Mouse (Mus musculus) gastrocnemius, postnatal 25 days (tissue): ENCODE data around the gene Olfr1085. TPM values are rescaled to one million over a fixed set of nuclear protein-coding genes. Genes with fewer than 3 reads are reported as not detected.
"Not testable (repeated sequence)": the region's sequence is repeated elsewhere in the genome, so short reads cannot be mapped to it uniquely, and the experiment has no call there.

Experiments
- DNase-seq: peaks from one replicate; pipeline ENCODE4 v3.0.0; 2022
- long read RNA-seq, 2 experiments: library from polyadenylated mRNA; stranded (forward); transcript quantifications; one replicate each; pipeline ENCODE4 v2.0.0; 2021
- total RNA-seq, 2 experiments: library from RNA; stranded (reverse); gene quantifications; 1 replicate in 1 of 2; 2 replicates in 1 of 2; pipeline ENCODE4 v1.2.3; 2021

Gene Olfr1085
- total RNA-seq = not detected
- long read RNA-seq, experiment 1 = 0 reads
- long read RNA-seq, experiment 2 = 0 reads

GRCm38 (mm10) chr2:86661919-86662318 is at the start of gene Olfr1085:
Gene Olfr1085, minus strand, starts transcription at chr2:86662019.
- no peak for DNase-seq

GRCm38 (mm10) chr2:86698295-86698694 is 36.5 kb upstream of the Olfr1085 start, which contains the start of gene Olfr1087:
Gene Olfr1087, minus strand, starts transcription at chr2:86698395.
- no peak for DNase-seq

- DNase-seq = no peak
These were observed 18.2 kb upstream of the Olfr1085 start, which contains the start of gene Olfr1086 for GRCm38 (mm10) chr2:86679992-86680391. Gene Olfr1086, minus strand, starts transcription at chr2:86680092.

GRCm38 (mm10) chr2:86639625-86640024 is 22.2 kb downstream of the Olfr1085 start, which contains the start of gene Olfr1084:
Gene Olfr1084, minus strand, starts transcription at chr2:86639725.
- not testable (repeated sequence) for DNase-seq

Other genes starting within 250 kb of the Olfr1085 start
- not detected for gene Olfr1061, start 248.0 kb downstream of the Olfr1085 start, total RNA-seq
- gene Olfr1062, start 235.3 kb downstream of the Olfr1085 start, total RNA-seq = not detected
- gene Olfr1065, start 211.4 kb downstream of the Olfr1085 start, total RNA-seq = not detected
- not detected for gene Olfr1066, start 205.8 kb downstream of the Olfr1085 start, total RNA-seq
- not detected for gene Olfr228, start 174.6 kb downstream of the Olfr1085 start, total RNA-seq
- gene Olfr1076, start 153.6 kb downstream of the Olfr1085 start, total RNA-seq = not detected
- gene Olfr1079, start 119.5 kb downstream of the Olfr1085 start, total RNA-seq = not detected
- gene Olfr1080, start 103.8 kb downstream of the Olfr1085 start, total RNA-seq = not detected
- gene Olfr1082, start 63.1 kb downstream of the Olfr1085 start, total RNA-seq = not detected
- gene Olfr1084, start 22.3 kb downstream of the Olfr1085 start, total RNA-seq = not detected
- gene Olfr1086, start 18.1 kb upstream of the Olfr1085 start, total RNA-seq = not detected
- not detected for gene Olfr1087, start 36.4 kb upstream of the Olfr1085 start, total RNA-seq
- gene Olfr1089, start 71.7 kb upstream of the Olfr1085 start, total RNA-seq = not detected
- not detected for gene Olfr1090, start 97.0 kb upstream of the Olfr1085 start, total RNA-seq
- not detected for gene Olfr1093, start 120.5 kb upstream of the Olfr1085 start, total RNA-seq
- not detected for gene Olfr141, start 148.0 kb upstream of the Olfr1085 start, total RNA-seq
- not detected for gene Olfr1094, start 162.6 kb upstream of the Olfr1085 start, total RNA-seq
- gene Olfr1095, start 189.7 kb upstream of the Olfr1085 start, total RNA-seq = not detected
- gene Gm13723, start 212.8 kb upstream of the Olfr1085 start, total RNA-seq = not detected
- gene Olfr1097, start 230.2 kb upstream of the Olfr1085 start, total RNA-seq = not detected